Mouse (Mus musculus) common myeloid progenitor, adult 5-6 weeks (primary cell): Measurements from ENCODE around the gene Gucy1a1. TPM values are rescaled to one million over a fixed set of nuclear protein-coding genes. Genes with fewer than 3 reads are reported as not detected.
"Not testable (repeated sequence)": the region's sequence is repeated elsewhere in the genome, so short reads cannot be mapped to it uniquely, and the experiment has no call there.

Experiments used
- ATAC-seq: replicated peaks from 2 replicates; pipeline ENCODE4 v1.8.0; 2016; ENCODE audit warnings: low read depth, mild to moderate bottlenecking, moderate TSS enrichment, inconsistent platforms; ENCODE audit not compliant: poor library complexity, severe bottlenecking
- total RNA-seq: library from RNA; stranded (forward); fragments of 200-1000, 187-1606 nt; gene quantifications from 2 replicates; pipeline ENCODE4 v1.2.3, GENCODE M21; 2017

The Gucy1a1 gene
- 3.0 and 4.5 TPM in 2 replicates for total RNA-seq

DNA sequence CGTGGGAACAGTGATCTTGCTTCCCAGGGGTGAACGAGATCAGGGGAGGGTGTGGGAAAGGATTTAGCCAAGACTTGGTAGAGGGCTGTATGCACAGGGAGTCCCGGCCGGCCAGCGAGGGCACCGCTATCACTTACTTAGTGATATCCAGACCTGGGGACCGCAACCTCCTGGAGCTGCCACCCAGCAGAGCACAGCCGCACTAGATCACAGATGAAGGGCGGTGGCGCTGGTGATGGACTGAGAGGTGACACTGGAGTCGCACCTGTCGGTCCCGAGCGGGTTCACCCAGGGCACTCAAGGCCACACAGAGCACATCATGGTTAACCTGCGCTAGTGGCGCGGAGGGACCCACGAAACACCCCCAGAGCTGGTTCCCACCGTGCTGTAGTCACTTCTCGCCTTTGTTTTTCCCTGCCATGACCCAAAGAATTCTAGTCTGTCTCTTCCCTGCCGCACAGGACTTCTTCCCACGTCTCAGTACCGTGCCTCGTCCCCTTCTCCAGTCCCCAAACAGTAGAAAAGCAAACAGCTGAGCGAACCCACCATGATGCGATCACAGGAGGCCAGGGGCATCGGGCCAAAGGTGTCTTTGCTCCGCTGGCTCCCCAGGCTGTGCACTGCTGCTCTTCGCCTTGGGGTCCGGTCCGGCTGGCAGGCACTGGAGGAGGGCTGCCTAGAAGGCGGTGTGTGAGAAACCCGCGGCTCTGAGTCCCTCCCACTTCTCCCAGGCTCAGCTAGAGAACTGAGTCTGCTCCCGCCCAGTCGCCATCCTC lies at the start of gene Gucy1a1:
Gucy1a1 (minus strand) TSS at position 664 of the 776 bp plus-strand sequence.
- ATAC-seq = peak; percentile 75

GRCm38 (mm10) chr3:82191559-82192245 lies 46.1 kb upstream of the Gucy1a1 start:
- ATAC-seq = no peak

GRCm38 (mm10) chr3:82185626-82186025 lies 40.0 kb upstream of the Gucy1a1 start:
- ATAC-seq = no peak

- ATAC-seq = no peak
These were observed 35.9 kb upstream of the Gucy1a1 start for GRCm38 (mm10) chr3:82181500-82181899.

DNA sequence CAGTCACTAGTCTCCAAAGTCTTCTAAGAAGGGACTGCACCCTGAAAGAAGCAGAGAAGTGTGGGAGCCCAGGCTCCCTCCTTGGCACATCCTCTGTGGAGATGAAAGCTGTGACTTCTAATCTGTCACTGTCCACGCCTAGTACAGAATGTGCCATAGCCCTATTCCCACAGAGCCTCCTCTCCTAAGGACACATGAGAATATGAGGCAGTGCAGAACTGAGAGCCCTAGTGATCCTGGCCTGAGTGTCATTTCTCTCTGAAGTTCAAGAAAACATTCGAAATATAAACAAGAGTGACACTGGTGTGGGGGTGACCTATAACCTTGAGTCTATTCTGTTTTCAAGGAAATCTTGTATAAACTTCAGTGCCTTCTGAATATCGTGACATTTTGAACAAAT lies 34.7 kb upstream of the Gucy1a1 start:
- no peak for ATAC-seq

DNA sequence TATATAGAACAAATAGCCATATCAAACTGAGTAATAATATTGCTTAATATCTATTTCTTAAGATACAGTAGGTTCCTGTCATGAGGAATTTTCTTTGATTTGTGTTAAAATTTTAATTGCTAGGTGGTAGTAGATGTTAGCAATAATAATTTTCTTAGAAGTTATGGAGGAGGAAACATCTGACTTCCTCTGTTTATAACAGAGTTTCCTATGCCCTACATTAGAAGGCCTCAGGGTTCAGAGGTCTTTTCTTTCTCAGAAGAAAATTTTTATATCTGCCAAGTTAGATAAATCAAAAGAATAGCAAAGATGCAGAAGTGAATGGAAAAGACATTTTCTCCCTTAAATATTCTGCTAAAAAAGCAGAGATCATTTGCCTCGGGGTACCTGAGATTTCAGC lies 29.9 kb upstream of the Gucy1a1 start:
- ATAC-seq = no peak

DNA sequence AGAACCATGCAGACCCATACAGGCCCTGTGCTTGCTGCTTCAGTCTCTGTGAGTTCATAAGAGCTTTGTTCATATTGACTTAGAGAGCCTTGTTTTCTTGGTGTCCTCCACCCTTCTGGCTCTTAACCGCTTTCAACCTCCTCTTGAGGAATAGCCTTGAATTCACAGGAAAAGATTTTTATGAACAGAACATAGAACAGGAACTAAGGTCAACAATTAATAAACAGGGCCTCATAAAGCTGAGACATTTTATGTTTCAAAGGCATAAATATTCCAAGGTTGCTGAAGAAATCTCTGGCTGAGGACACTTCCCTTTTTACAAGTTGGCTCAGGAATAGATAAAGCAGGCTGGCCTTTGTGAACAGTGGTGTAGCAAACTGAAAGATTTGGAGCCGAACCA lies 21.5 kb upstream of the Gucy1a1 start:
- 0 out of 2 replicates have a peak, but pooled peaks have one; percentile 36 for ATAC-seq

DNA sequence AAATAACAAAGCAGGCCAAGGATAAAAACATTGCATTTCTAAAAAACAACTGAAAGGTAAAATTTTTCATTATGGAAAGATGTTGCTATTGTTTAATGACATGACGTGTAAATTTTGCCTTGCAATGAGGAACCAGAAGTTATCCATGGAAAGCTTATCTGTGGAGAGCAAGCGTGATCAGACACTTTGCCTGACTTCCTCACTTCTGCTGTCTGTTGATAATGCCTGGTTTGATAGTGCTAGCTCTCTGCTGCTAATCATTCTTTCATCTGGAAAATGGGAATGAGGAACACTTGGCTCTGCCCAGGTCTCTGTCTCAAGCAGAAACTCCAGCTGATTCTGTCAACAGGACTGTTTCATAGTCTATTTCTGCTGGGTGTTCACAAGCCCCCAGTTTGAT lies 20.3 kb upstream of the Gucy1a1 start:
- 0 out of 2 replicates have a peak, but pooled peaks have one; percentile 39 for ATAC-seq

GRCm38 (mm10) chr3:82162992-82163391 lies 17.4 kb upstream of the Gucy1a1 start:
- not testable (repeated sequence) for ATAC-seq

- no peak for ATAC-seq
These were observed 389 bp upstream of the Gucy1a1 start for GRCm38 (mm10) chr3:82145978-82146377.

GRCm38 (mm10) chr3:82144725-82145125 lies 864 bp downstream of the Gucy1a1 start:
- no peak for ATAC-seq

GRCm38 (mm10) chr3:82140781-82141180 lies 4.8 kb downstream of the Gucy1a1 start:
- ATAC-seq = peak; percentile 70

DNA sequence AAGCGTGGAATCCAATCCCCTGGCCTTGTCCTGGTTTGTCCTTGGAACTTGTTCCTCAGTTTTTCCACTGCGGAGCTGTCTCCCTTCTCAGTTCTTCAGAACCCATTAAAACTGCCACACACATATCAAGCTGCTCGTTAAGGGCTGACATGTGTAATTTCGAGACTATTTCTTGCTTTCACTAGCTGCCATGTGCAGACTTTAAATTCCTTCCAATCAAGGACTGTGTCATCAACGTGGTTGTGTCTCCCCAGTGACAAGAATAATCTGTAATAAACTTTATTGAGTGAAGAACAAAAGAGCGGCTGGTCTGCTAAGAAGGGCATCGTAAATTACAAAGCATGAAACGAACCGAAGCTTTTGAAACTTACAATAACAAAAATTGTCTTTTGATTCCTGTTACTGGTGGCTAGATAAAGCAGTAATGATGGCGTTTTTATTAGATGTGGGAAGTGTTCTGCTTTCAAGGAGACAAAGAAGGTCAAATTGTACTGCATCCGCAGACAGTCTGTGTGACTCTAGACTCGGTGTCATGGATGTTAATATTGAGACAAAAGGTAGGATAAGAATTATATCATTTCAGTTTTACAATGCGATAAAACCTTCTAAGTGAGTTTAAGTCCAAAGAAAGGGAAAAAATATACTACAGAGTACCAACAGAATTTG lies 7.5 kb downstream of the Gucy1a1 start:
- ATAC-seq = no peak

DNA sequence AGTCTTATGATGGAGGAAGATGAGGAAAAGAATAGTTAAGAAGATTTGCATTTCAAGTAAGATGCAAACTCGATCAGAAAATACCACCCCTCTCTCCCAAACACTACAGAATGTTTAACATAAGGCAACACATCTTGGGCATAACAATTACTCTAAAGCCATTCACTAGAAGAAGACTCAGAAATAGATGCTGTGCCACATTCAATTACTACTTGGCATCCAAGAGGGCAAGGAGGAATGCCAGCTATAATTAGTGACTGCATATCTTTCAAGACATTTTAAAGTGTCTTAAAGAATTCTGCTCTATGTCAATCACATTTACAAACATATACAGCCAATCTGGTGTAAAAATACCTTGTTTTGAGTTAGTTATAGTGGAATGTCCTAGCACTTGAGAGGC lies 10.1 kb downstream of the Gucy1a1 start:
- ATAC-seq = no peak

DNA sequence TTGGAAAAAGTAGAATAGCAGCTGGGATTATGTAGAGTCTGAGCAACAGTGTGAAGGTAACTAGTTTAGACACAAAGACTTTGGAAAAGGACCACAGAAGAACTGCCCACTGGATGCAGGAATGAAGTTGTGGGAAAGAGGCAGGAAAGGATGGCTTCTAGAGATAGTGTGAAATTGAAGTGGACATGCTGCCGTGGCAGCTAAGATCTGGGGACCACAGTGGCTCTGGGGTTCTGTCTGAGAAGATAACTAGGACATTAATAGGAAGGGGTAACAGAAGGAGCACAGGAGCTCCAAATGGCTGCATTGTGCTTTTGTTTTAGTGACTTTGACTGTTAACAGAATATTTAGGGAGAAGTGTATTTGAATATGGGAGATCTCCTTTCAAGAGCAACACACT lies 16.3 kb downstream of the Gucy1a1 start:
- peak; percentile 67 for ATAC-seq

- peak; percentile 71 for ATAC-seq
These were observed 21.0 kb downstream of the Gucy1a1 start for GRCm38 (mm10) chr3:82124567-82124966.

- ATAC-seq = no peak
These were observed 26.7 kb downstream of the Gucy1a1 start for GRCm38 (mm10) chr3:82118916-82119315.

DNA sequence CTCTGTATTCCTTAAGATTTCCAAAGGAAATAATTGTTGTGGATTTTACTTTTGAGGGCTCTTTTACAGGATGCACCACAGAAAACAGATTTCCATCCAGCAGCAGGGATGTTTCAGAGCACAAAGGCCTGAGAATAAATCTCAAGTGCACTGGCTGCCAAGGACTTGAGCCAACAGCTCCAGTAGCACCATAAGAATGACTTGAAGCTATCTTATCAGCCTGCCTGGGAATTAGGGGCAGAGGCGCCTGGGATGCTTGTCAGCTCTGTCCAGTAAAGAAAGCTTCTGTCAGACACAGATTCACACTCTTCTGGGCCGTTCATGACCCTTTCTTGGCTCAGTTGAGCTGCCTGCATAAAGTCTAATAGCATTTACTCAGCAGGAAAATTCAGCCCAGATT lies 33.1 kb downstream of the Gucy1a1 start:
- 0 out of 2 replicates have a peak, but pooled peaks have one; percentile 11 for ATAC-seq

DNA sequence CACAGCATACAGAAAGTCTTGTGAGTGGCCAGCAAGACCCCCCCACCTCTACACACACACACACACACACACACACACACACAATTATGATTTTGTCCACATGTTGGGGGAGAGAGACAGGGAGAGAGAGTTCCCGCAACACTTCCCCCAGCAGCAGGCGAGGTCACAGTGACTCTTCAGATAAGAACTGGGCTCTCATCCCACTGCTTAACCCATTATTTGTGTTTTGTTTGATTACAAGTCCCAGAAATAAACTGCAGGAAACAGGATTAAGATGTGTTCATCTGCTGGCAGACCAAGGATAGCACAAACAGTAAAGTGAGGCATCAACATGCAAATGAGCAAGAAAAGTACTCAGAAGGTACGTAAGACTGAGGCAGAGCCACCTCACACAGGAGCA lies 33.6 kb downstream of the Gucy1a1 start:
- 0 out of 2 replicates have a peak, but pooled peaks have one; percentile 18 for ATAC-seq

DNA sequence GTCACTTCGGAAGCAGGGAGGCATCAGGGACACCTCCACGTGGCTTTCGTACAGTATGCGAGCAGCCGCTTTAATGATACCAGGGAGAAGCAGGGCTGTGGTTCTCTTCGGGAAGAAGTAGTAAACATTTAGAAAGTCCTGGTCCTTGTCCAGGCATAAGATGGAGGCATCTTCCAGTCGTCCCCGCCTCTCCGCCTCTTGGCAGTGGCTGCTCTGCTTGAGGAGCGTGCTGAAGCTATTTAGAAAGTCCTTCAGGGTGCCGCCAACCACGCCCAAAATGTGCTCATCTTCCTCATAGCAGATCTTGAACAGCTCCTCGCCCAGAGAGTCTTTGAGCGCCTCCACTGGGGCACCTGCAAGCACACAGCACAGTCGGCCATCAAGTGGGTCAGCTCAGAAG lies 36.6 kb downstream of the Gucy1a1 start:
- no peak for ATAC-seq

GRCm38 (mm10) chr3:82104229-82104628 lies 41.4 kb downstream of the Gucy1a1 start:
- no peak for ATAC-seq
